Mouse (Mus musculus): ENCODE results near the gene Gorasp2. TPM values are rescaled to one million over a fixed set of nuclear protein-coding genes. Genes with fewer than 3 reads are reported as not detected.

The Gorasp2 gene
- 138 and 140 TPM in 2 replicates for polyA plus RNA-seq (2014; fragmentation: Nextera tagmentation; extraction: Ambion mirVana)

DNA sequence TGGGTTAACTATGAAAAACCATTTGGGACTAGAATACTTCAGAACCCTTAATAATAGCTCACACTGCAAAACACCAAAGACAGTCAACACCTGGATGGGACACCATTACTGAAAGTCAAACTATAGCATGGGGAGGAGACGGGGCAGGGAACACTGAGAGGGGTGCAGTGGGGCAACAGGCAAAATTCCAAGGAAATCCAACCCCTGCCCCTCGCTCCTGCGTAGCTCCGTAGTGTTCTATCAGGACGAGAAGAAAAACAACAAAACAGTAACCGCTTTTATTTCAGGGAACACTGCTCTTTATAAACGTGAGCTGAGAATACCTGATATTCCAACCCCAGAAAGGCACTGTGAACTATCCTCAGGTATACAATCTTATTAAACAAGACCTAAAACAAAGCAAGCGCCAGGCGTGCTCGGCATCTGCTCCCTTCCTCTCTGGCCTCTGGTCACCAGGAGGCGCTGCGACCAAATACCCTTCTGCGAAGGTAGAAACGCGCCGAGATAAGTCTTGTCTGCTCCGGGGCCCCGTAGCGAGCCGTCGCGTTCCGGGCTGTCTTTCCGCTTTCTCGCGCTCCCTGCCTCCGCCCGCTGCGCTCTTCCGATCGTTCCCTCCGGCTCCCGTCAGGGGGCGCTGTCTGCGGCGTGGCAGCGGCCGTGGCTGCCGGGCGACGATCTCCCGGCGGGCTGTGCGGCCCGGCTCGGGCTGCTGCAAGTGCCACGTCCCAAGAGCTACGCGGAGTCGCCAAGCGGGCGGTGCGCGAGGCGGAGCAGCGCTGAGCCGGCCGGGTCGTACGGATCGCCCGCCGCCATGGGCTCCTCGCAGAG, at the start of gene Gorasp2:
TSS of gene Gorasp2 (plus strand) at position 690 of the 828 bp plus-strand sequence.
- H3K36me3 ChIP-seq (ENCODE audit: control insufficient read depth, insufficient read depth, low read length), result peaks cover 8% of the 10 kb centered on the region
- peak within 1 kb of the TSS; percentile 95 to 96 for H3K4me3 ChIP-seq (ENCODE audit: control insufficient read depth in 1 of 2, insufficient read depth in 1 of 2, low read depth in 1 of 2, low read length in 2 of 2)
- peak; percentile 92 for ATAC-seq (ENCODE audit: insufficient number of reproducible peaks, insufficient read depth, low FRiP score, low read depth)
- peaks cover 0 to 14% of the 10 kb centered on the region in 2 experiments; a peak in 2 of 4 replicates for H3K4me1 ChIP-seq (ENCODE audit: control insufficient read depth in 2 of 2, insufficient read depth in 2 of 2, low read length in 2 of 2)
- peak within 1 kb of the TSS; percentile 87 to 97 for H3K27ac ChIP-seq (replicated peaks in 1 of 2; ENCODE audit: control insufficient read depth in 1 of 2, insufficient read depth in 1 of 2, low read depth in 2 of 2, low read length in 2 of 2)
- H3K9me3 ChIP-seq (ENCODE audit: control insufficient read depth, low read length), result no peaks in the 10 kb centered on the region
- peak within 1 kb of the TSS; percentile 89 for H3K4me2 ChIP-seq (ENCODE audit: low read length)
- peak within 1 kb of the TSS; percentile 99 for H3K9ac ChIP-seq (ENCODE audit: low read length)
- H3K27me3 ChIP-seq (ENCODE audit: control insufficient read depth, insufficient read depth, low read length), result peaks cover 7% of the 10 kb centered on the region; the same call in 1 of the 2 replicates
- WGBS, result 2% methylated on average over 55 of the region's 64 CpGs

DNA sequence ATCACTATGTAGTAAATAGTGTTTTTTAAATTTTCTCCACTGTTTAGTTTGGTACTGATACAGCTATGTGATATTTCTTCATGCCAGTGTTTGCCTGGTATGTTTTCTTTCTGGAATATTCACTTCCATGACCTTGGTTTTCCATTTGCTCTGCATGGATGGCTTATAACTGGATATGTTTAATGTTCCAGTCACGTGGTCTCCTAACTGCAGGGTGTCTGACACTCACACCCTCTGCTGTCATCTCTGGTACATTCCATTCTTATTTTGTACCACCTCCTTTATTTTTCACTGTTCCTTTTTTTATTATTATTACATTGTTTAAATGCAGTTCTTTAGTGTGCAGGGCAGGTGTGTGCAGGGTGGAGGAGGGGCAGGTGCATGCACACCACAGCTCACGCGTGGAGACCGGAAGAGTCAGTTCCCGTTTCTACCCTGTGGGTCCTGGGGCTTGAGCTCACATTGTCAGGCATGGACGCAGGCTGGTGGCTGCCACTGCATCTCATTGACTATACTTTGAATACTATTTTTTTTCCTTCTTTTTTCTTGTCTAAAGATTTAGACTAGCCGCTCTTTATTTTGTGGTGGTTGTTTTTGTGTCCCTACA, 46.5 kb upstream of the Gorasp2 start:
- no peaks in the 10 kb centered on the region for H3K4me1 ChIP-seq (ENCODE audit: control insufficient read depth in 2 of 2, insufficient read depth in 2 of 2, low read length in 2 of 2)
- no peak overlapping the region for H3K9ac ChIP-seq (ENCODE audit: low read length)
- H3K4me2 ChIP-seq (ENCODE audit: low read length), result no peak overlapping the region
- WGBS, result 79% methylated on average over 7 of the region's 7 CpGs
- no peak for ATAC-seq (ENCODE audit: insufficient number of reproducible peaks, insufficient read depth, low FRiP score, low read depth)
- no peaks in the 10 kb centered on the region for H3K9me3 ChIP-seq (ENCODE audit: control insufficient read depth, low read length)
- no peak overlapping the region for H3K4me3 ChIP-seq (ENCODE audit: control insufficient read depth in 1 of 2, insufficient read depth in 1 of 2, low read depth in 1 of 2, low read length in 2 of 2)
- no peaks in the 10 kb centered on the region for H3K36me3 ChIP-seq (ENCODE audit: control insufficient read depth, insufficient read depth, low read length)
- no peaks in the 10 kb centered on the region for H3K27me3 ChIP-seq (ENCODE audit: control insufficient read depth, insufficient read depth, low read length)
- H3K27ac ChIP-seq (replicated peaks in 1 of 2; ENCODE audit: control insufficient read depth in 1 of 2, insufficient read depth in 1 of 2, low read depth in 2 of 2, low read length in 2 of 2), result no peak overlapping the region

DNA sequence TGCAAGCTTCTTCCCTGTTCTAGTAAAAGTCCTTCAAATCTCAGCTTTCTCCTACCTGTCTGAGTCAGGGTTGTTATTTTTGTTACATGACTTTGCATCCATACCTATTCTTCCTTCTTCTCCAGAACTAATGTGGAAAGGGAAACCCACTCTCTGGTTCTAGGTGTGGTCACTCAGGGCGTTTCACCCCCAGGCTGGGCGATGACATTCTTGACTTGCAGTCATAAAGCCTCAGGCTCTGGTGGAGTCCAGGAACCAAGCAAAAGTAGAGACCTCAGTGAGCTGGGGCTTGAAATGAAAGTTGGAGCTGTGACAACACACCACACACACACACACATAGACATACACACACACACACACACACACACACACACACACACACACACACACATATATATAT, 45.3 kb upstream of the Gorasp2 start:
- no peak for ATAC-seq (ENCODE audit: insufficient number of reproducible peaks, insufficient read depth, low FRiP score, low read depth)
- WGBS, result 65% methylated on average over 2 of the region's 2 CpGs
- Histone ChIP-seq H3K4me2 (ENCODE audit: low read length) (no peak overlapping the region), H3K27me3 (ENCODE audit: control insufficient read depth, insufficient read depth, low read length) (no peaks in the 10 kb centered on the region), H3K36me3 (ENCODE audit: control insufficient read depth, insufficient read depth, low read length) (no peaks in the 10 kb centered on the region), H3K9ac (ENCODE audit: low read length) (no peak overlapping the region), H3K4me1 (ENCODE audit: control insufficient read depth in 2 of 2, insufficient read depth in 2 of 2, low read length in 2 of 2) (no peaks in the 10 kb centered on the region), H3K27ac (replicated peaks in 1 of 2; ENCODE audit: control insufficient read depth in 1 of 2, insufficient read depth in 1 of 2, low read depth in 2 of 2, low read length in 2 of 2) (no peak overlapping the region), H3K9me3 (ENCODE audit: control insufficient read depth, low read length) (no peaks in the 10 kb centered on the region), H3K4me3 (ENCODE audit: control insufficient read depth in 1 of 2, insufficient read depth in 1 of 2, low read depth in 1 of 2, low read length in 2 of 2) (no peak overlapping the region)

DNA sequence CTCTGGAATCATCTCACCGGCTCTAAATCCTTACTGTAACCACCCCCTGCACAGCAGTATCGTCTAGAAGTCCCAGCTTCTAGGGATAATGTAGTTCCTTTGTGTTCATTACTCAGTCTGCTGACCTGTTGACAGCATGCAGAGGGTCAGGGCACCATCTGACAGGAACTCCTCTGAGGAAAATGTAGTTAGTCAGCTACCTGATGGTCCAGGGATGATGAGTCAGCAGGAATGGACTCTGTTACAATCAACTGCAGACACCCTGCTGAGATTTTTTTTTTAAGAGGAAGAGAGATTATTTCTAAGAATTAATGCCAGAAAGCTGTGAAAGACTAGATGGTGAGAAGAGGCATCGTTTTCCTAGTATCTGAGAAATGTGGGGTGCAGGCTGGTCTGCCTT, 44.8 kb upstream of the Gorasp2 start:
- Histone ChIP-seq H3K27ac (replicated peaks in 1 of 2; ENCODE audit: control insufficient read depth in 1 of 2, insufficient read depth in 1 of 2, low read depth in 2 of 2, low read length in 2 of 2) (no peak overlapping the region), H3K4me1 (ENCODE audit: control insufficient read depth in 2 of 2, insufficient read depth in 2 of 2, low read length in 2 of 2) (no peaks in the 10 kb centered on the region), H3K4me2 (ENCODE audit: low read length) (no peak overlapping the region), H3K27me3 (ENCODE audit: control insufficient read depth, insufficient read depth, low read length) (no peaks in the 10 kb centered on the region), H3K9ac (ENCODE audit: low read length) (no peak overlapping the region), H3K9me3 (ENCODE audit: control insufficient read depth, low read length) (no peaks in the 10 kb centered on the region), H3K4me3 (ENCODE audit: control insufficient read depth in 1 of 2, insufficient read depth in 1 of 2, low read depth in 1 of 2, low read length in 2 of 2) (no peak overlapping the region), H3K36me3 (ENCODE audit: control insufficient read depth, insufficient read depth, low read length) (no peaks in the 10 kb centered on the region)
- ATAC-seq (ENCODE audit: insufficient number of reproducible peaks, insufficient read depth, low FRiP score, low read depth), result no peak
- 45% methylated on average over 3 of the region's 3 CpGs for WGBS

DNA sequence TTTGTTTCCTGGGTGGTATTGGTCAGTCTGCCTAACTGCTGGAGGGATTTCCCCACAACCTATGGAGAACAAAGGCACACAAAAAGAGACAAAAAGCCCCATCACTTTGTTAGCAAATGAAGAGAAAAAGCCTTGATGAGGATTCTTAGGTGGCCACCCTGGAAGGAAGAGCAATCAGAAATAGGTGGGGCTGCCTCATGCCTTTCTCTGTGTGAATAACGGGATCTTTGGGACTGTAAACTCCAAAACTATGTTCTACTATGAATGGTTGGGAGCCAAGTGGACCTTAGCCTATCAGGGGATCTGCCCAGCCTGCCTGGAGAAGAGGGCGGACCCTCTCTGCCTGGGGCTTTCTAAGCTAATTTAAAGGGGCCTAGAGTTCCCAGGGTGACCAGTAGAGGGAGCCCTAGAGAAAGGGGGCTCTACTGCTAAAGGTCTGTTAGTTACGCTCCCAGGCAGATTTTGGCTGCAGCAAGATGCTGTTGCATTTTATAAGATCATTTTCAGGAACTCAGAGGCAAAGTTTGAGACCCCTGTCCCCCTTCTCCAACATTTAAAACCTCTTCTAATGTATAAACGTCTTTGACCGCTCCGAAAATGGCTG, 42.0 kb upstream of the Gorasp2 start:
- Histone ChIP-seq H3K4me1 (ENCODE audit: control insufficient read depth in 2 of 2, insufficient read depth in 2 of 2, low read length in 2 of 2) (no peaks in the 10 kb centered on the region), H3K27me3 (ENCODE audit: control insufficient read depth, insufficient read depth, low read length) (no peaks in the 10 kb centered on the region), H3K27ac (replicated peaks in 1 of 2; ENCODE audit: control insufficient read depth in 1 of 2, insufficient read depth in 1 of 2, low read depth in 2 of 2, low read length in 2 of 2) (no peak overlapping the region), H3K9ac (ENCODE audit: low read length) (no peak overlapping the region), H3K4me3 (ENCODE audit: control insufficient read depth in 1 of 2, insufficient read depth in 1 of 2, low read depth in 1 of 2, low read length in 2 of 2) (no peak overlapping the region), H3K36me3 (ENCODE audit: control insufficient read depth, insufficient read depth, low read length) (no peaks in the 10 kb centered on the region), H3K4me2 (ENCODE audit: low read length) (no peak overlapping the region), H3K9me3 (ENCODE audit: control insufficient read depth, low read length) (no peaks in the 10 kb centered on the region)
- ATAC-seq (ENCODE audit: insufficient number of reproducible peaks, insufficient read depth, low FRiP score, low read depth), result no peak
- 86% methylated on average over 6 of the region's 6 CpGs for WGBS

DNA sequence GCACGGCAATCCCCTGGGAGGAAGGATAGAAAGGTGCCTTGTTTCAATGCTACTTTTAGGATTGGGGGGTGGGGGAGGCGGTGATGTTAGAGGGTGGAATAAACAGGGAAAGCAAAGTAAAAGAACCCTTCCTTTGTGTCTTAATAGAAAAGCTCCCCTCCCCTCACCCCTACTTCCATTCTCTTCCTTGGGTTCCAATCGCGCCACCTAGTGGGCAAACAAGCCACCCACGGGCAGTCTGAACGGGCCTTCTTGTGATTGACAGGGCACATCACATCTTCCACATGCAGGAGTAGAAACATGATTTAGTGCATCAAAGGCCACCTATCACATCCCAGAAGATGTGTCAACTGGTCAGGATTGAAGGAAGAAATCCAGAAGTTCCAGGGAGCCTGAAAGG, 41.2 kb upstream of the Gorasp2 start:
- no peak overlapping the region for H3K27ac ChIP-seq (replicated peaks in 1 of 2; ENCODE audit: control insufficient read depth in 1 of 2, insufficient read depth in 1 of 2, low read depth in 2 of 2, low read length in 2 of 2)
- H3K36me3 ChIP-seq (ENCODE audit: control insufficient read depth, insufficient read depth, low read length), result no peaks in the 10 kb centered on the region
- H3K27me3 ChIP-seq (ENCODE audit: control insufficient read depth, insufficient read depth, low read length), result no peaks in the 10 kb centered on the region
- ATAC-seq (ENCODE audit: insufficient number of reproducible peaks, insufficient read depth, low FRiP score, low read depth), result no peak
- WGBS, result 21% methylated on average over 6 of the region's 6 CpGs
- no peak overlapping the region for H3K4me2 ChIP-seq (ENCODE audit: low read length)
- H3K4me3 ChIP-seq (ENCODE audit: control insufficient read depth in 1 of 2, insufficient read depth in 1 of 2, low read depth in 1 of 2, low read length in 2 of 2), result no peak overlapping the region
- H3K9me3 ChIP-seq (ENCODE audit: control insufficient read depth, low read length), result no peaks in the 10 kb centered on the region
- H3K9ac ChIP-seq (ENCODE audit: low read length), result no peak overlapping the region
- H3K4me1 ChIP-seq (ENCODE audit: control insufficient read depth in 2 of 2, insufficient read depth in 2 of 2, low read length in 2 of 2), result no peaks in the 10 kb centered on the region

DNA sequence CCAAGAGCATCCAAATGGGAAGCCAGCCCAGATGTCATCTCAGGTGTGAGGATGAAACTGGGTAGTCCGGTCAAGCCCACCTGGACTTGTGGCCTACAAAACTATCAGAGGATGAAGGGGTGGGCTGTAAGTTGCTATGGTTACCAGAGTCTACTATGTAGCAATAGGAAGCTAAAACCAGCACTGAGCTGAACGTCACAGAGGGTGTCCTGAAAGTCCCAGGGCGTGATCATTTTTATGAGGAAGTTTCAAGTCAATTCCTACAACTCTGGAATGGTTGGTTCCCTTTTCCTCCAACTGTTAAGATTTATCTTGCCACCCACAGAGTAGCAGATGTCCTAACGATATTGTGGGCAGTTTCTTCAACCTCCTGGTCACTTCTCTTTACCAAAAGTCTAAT, 39.1 kb upstream of the Gorasp2 start:
- no peak for ATAC-seq (ENCODE audit: insufficient number of reproducible peaks, insufficient read depth, low FRiP score, low read depth)
- WGBS, result 72% methylated on average over 4 of the region's 4 CpGs

More for the DNA sequence above, 39.1 kb upstream of the Gorasp2 start:
- H3K4me2 ChIP-seq (ENCODE audit: low read length), result no peak overlapping the region
- H3K9me3 ChIP-seq (ENCODE audit: control insufficient read depth, low read length), result 0 out of 2 replicates have a peak, but pooled peaks cover 2% of the 10 kb centered on the region
- no peak overlapping the region for H3K4me3 ChIP-seq (ENCODE audit: control insufficient read depth in 1 of 2, insufficient read depth in 1 of 2, low read depth in 1 of 2, low read length in 2 of 2)
- H3K27ac ChIP-seq (replicated peaks in 1 of 2; ENCODE audit: control insufficient read depth in 1 of 2, insufficient read depth in 1 of 2, low read depth in 2 of 2, low read length in 2 of 2), result no peak overlapping the region
- H3K27me3 ChIP-seq (ENCODE audit: control insufficient read depth, insufficient read depth, low read length), result no peaks in the 10 kb centered on the region
- H3K4me1 ChIP-seq (ENCODE audit: control insufficient read depth in 2 of 2, insufficient read depth in 2 of 2, low read length in 2 of 2), result no peaks in the 10 kb centered on the region
- H3K36me3 ChIP-seq (ENCODE audit: control insufficient read depth, insufficient read depth, low read length), result no peaks in the 10 kb centered on the region
- no peak overlapping the region for H3K9ac ChIP-seq (ENCODE audit: low read length)

Data from heart, embryonic 14.5 days (tissue).